Mouse (Mus musculus) layer of hippocampus, adult 9-10 months (tissue): Measurements from ENCODE around the gene Ubl4b.

ENCODE experiments used
- DNase-seq: peaks from one replicate; pipeline ENCODE4 v3.0.0; 2022; ENCODE audit warnings: low spot score

Gene Ubl4b

DNA sequence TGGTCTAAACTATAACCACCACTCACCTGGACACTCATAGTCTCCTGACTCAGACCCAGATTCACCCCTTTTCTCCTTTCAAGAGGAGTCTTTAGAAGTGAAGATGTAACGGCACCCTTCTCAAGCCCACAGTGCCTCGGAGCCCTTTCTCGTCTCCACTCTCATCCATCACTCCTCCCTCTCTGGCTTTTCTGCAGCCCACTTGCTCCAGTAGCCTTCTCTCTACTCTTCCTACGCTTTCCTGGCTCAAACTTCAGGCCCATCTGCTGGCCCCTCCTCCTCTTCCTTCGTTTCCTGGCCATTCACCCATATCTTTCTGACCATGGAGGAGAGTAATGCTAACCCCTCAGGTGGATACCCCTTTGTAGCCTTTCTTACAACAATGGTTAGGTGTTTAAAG, 33.9 kb downstream of the Ubl4b start:
- DNase-seq: no peak

DNA sequence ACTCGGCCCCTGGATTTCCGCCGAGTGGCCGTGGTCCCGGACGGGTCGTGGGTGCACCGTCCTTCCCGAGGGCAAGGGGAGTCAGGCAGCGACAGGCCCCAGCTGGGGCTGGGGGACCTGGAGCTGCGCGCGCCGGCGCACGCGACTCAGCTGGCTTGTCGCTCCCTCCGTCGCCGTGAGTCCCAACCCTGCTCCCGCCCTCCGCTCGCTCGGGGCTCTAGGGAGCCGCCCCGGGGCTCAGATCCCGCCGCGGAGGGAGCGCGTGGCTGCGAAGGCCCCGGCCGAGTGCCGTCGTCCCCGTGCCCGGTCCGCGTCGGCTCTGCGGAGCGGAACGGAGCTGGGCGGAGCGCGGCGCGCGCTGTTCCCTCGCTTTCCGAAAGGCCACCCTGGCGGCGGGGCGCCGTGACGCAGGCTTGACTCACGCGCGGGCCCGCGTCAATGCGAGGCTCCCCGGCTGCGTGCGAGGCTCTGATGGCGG, 37.2 kb downstream of the Ubl4b start, which contains the start of gene Slc6a17:
Gene Slc6a17 (minus strand): TSS at position 388 of the 478 bp plus-strand sequence.
- no peak for DNase-seq

DNA sequence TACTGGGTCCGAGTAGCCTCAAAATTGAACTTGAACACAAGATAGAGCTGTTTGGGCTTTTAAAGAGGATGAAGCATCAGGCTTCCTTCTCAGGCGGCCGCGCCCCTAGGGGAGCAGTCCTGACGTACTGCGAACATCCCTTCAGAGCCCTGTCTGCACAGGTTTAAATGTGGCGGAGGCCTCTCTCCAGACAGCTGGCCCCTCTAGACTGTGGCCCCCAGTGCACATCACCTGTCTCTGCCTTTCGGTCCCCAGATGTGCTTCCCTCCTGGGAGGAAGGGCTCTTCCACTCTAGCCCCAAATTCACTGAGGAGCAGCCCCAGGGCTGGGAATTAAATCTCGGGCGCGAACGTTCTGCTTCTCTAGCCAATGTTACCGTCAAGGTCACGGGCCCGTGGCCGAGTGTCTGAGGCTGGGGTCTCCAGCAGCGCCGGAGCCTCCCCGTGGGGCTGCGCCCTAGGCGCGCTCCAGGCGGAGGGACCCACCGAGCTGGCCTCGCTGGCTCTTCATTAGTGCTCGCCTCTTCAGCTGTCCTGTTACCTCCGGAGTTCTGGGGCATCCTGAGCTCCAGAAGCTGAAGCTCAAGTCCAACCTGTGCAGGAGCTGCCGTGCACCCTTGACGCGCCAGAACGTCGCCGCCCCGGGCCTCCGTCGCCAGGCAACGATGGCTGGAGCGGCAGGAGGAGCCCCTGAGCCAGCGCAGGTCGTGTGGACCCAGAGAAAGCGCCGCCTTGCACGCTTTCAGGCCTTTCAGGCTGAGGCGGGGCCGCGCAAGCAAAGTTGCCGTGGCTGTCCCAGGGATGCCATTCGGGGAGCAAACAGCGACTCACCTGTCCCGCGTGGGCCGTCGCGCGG, 37.9 kb downstream of the Ubl4b start:
- DNase-seq: no peak

DNA sequence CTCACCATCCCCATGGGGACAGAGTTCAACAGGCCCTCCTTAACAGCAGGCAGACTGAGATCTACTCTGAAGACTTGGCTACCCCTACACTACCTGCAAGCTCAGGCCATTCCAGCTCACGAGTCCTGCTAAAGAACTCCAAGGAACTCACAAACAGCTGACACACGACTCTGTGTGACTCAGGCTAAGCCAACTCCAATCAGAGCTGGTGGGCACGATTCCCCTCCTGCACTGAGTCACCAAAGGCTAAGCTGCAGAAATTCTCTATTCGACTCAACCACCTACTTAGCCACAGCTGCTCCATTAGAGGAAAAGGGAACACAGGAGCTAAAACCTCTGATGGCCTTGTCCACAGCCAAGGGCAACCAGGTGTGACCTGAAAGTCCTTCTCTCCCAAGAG, 38.9 kb downstream of the Ubl4b start:
- no peak for DNase-seq

DNA sequence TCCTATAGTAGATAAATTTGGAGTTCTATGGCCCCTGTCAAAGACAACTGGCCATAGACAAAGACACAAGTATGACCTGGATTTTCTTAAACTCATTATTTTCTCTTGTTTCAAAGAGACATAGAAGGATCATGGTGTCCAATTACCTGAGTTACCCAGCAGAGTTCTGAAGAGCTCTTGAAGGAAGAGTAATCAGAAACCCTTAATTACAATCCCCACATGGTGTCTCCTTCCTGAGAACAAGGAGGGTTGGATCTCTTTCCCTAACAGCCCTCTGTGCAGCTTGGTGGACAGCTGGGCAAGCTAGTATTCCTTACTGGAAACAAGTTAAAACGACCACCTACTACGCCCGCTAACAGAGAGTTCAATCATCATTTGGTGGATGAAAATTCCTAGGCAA, 43.5 kb downstream of the Ubl4b start:
- no peak for DNase-seq

DNA sequence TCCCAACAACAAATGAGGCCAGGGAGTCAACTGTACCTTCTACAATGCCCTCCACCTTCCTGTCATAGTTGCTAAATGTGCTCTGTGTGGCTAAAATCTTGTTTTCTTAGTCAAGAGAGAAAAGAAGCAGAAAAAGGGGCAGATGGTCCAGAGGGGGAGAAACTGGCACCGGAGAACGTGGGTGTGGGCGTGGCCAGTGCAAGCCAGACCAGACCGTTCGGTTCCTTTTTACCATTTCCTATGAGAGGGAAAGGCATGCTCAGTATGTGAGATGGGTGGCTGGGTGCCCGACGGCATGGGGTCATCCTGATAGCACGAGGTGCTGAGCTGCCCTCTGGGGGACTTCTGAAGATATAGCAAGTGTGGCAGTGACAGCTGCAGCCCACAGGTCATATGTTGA, 46.2 kb downstream of the Ubl4b start:
- no peak for DNase-seq

DNA sequence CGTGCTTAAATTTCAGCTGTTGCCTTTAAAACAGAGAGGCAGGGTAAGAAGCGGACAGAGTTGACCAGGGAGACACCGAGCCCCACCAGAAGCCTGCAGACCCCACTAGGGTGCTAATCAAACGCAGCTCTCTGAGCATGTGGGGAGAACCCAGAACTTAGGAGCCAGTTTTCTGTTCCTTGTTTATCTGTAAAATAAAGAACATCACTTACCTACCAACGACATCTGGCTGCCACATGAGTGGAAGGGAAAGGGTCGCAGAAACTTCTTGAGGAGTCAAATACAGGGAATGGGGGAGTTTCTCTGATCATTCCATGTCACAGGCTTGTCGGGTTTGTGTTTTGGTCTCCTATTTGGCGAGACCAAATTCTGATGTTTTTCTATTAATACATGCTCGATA, 46.9 kb downstream of the Ubl4b start:
- no peak for DNase-seq

DNA sequence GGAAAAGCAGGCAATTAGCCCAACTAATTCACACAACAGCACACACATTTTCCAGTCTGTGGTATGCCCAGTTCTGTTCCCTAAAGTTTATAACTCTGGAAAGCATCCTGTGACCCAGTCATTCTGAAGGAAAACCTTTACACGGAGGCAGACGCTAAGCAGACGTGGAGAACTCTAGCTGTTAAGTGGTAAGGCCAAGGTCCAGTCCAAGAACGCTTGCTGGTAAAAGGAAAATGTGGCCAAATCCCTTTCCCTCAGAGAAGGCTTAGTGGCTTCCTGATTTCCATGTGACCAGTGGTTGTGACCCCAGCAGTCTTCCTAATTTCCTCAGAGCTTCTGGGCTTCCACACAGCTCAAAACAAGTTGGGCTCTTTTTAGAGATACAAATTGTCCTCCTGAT, 48.3 kb downstream of the Ubl4b start:
- no peak for DNase-seq

DNA sequence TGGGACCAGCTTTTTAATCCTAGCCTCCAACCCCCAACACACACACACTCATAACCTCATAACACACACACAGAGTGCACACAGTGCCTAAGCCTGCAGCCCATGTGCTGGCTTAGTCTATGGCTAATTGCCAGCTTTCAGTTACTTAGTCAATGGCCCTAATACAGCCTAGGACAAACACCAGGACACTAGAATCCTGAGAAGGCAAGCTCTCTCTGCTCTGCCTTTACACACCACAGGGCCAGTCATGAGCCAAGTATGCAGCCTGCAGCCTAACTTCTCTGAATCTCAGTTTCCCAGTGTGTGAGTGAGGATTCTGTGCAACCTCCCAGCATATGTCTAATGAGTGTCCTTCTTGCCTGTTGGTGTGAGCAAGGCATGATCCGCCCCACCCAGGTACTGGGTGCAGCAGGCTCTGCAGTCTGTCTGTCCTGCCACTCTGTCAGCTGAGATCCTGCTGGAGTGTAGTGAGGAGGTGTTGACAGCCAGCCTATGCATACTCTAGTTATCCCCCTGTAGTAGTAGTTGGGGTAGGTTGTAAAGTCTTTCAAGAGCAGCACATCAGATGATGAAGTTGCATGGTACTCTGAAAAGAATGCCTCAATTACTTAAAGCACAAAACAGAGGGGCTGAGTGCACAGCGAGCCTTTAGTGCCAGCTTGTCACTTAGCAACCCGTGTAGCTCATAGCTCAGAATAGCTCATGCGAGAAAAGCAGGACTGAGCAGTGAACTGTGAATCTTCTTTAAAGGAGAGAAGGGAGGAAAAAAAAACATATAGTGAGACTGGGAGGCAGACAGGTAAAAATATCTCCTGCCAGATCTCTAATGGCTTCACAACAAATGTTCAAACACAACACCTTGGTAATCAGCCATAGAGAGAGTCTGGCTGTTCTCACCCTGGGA, 49.2 kb downstream of the Ubl4b start:
- no peak for DNase-seq

DNA sequence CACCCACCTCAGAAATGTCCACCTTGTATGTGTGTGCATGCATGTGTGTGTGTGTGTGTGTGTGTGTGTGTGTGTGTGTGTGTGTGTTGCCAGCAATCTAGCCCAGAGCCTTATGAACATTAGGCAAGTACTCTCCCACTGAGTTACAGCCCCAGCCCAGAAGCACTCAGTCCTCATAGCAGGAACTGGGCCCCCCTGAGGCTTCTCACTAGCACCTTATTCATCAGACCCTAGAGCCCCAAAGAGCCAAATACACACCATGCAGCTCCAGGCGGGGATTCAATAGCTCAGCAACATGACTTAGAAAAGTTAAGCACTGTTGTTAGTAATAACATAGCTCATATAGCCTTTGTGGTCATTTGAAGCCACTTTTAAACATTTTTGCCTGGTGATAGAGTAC, 50.3 kb downstream of the Ubl4b start:
- DNase-seq: no peak

DNA sequence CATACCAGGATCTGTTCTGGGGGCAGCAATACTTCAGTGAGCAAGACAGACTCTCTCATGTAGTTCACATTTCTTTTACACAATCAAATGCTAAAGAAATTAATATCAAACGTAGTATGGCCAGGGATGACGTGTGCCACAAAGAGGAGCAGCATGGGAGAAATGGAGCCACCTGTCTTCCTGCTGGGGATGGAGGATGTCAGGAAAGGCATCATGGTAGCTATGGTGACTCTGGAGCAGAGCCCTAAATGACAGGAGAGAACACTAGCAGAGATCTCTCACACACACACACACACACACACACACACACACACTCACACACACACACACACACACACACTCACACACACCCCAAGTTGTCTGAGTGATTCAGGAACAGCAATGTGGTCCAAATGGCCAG, 51.2 kb downstream of the Ubl4b start:
- DNase-seq: no peak
